Mouse (Mus musculus) adrenal gland, adult 2 months (tissue): ENCODE measurements around the gene Car12. TPM values are rescaled to one million over a fixed set of nuclear protein-coding genes. Genes with fewer than 3 reads are reported as not detected.

Source experiments
- DNase-seq: peaks from one replicate; pipeline ENCODE4 v3.0.0; 2021
- polyA plus RNA-seq: library from polyadenylated mRNA; depleted of rRNA; stranded (reverse); fragments of >200 nt; gene quantifications from 2 replicates; pipeline ENCODE4 v1.2.3, GENCODE M21; 2012
- total RNA-seq, 2 experiments: library from RNA; stranded (reverse); gene quantifications; 2 replicates each; pipeline ENCODE4 v1.2.3; 2021

The Car12 gene
- total and polyA plus RNA-seq, 3 experiments: 0.23 to 0.45 (median 0.42) TPM

DNA sequence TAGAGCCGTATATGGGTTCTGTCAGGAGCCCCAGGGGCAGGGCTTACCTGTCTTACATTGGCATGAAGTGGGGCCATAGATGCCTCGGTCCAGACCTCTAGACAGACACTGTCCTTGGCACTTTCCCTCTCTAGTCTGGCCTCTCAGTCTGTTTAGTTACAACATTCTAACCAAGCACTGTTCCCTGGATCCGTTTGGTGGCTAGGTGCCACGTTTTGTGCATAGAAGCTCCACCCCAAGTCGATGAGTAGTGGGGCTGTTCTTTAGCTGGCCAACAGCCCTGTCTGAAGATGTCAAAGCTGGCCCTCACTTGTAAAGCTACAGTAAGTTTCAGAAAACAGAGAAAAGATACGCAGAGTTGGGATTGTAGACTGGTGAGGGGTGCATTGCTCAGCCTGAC lies 2.9 kb upstream of the Car12 start:
- peak; percentile 25 for DNase-seq

GRCm38 (mm10) chr9:66714022-66714515 lies 583 bp downstream of the Car12 start:
- no peak for DNase-seq

GRCm38 (mm10) chr9:66715361-66715760 lies 1.9 kb downstream of the Car12 start:
- no peak for DNase-seq

- DNase-seq: no peak
These were observed 3.0 kb downstream of the Car12 start for GRCm38 (mm10) chr9:66716533-66716932.

- DNase-seq: no peak
These were observed 7.4 kb downstream of the Car12 start for GRCm38 (mm10) chr9:66720686-66721450.

DNA sequence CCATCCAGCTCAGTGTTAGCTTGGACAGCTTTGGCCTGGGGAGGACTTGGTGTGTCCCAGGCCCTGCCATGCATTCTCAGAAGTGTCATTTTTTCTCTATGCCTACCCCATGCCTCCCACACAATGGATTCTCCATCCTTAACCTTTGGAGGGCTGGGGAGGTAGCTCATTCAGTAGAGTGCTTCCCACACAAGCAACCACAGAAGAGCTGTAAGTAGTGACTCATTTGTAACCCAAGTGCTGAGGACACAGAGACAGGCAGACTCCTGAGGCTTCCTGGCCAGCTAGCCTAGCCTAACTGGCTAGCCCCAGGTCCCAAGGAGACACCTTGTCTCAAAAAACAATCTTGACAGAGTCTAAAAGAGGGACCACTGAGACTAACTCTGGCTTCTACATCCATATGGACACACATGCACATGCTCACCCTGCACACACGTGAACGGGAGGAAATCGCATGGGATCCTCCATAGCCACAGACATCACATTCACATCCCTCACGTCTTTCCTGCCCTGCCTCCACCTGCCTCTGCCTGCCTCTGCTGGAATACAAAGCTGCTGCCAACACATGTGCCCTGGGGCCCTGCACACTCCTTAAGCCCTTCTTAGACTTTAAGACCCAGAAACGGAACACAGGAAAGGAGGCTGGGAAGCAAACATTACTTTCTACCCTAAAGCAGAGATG lies 8.8 kb downstream of the Car12 start:
- no peak for DNase-seq

- no peak for DNase-seq
These were observed 9.4 kb downstream of the Car12 start for GRCm38 (mm10) chr9:66722869-66723272.

- no peak for DNase-seq
These were observed 12.1 kb downstream of the Car12 start for GRCm38 (mm10) chr9:66725591-66725990.

DNA sequence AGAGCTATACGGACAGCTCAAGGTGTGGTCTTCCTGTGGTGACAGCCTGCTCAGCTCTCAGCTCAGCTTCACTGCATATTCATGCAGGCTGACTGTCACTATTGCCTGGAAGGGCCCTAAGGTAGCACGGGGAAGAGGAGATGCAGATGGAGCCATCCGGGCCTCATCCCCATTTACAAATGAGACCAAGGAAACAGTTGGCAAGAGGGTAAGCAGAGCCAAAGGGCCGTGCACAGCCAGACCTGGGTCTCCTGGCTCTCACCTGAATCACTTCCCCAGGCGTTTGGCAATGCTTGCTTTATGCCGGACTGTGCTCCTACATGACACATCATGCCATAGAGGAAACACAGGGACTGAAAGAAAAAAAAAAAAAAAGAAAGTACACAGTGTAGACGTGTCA lies 13.8 kb downstream of the Car12 start:
- no peak for DNase-seq

DNA sequence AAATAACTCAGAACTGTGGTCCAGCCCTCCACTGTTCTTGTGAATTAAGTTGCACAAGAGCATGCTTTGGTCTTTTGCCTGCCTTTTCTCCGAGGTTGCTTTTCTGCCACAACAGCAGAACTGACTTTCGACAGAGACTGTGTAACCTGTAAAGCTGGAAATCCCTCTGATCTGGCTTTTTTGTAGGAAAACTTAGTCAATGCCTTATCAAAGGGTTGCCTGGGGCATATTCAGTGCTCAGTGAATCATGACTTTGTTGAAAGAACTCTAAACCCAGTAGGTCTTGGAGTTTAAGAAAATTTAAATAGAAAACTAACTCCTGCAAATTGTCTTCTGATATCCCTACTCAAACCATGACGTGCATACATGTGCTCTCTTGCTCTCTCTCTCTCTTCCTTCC lies 17.1 kb downstream of the Car12 start:
- DNase-seq: no peak

GRCm38 (mm10) chr9:66731284-66731683 lies 17.8 kb downstream of the Car12 start:
- no peak for DNase-seq

GRCm38 (mm10) chr9:66732791-66733691 lies 19.6 kb downstream of the Car12 start:
- no peak for DNase-seq

- DNase-seq: no peak
These were observed 21.1 kb downstream of the Car12 start for GRCm38 (mm10) chr9:66734568-66734967.

- DNase-seq: no peak
These were observed 21.6 kb downstream of the Car12 start for GRCm38 (mm10) chr9:66735122-66735521.

- DNase-seq: no peak
These were observed 22.5 kb downstream of the Car12 start for GRCm38 (mm10) chr9:66736016-66736415.

DNA sequence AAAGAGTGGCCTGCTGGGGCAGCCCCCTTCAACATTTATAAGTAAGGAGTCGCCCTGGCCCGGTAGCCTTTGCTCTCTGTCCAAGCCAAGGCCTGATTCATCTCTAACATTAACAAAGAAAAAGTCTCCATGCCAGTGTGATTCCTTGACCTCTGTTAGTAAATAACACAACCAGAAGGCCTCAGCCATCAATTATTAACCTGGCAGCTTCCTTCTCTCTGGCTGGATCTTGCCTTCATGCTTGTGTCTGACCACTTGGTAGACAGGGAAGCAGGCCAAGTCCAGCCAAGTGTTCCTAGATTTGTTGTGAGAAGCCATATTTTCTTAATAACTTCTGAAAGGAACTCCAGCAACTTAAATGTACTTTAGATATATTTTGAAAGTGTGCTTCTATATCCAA lies 23.1 kb downstream of the Car12 start:
- DNase-seq: peak; percentile 53

DNA sequence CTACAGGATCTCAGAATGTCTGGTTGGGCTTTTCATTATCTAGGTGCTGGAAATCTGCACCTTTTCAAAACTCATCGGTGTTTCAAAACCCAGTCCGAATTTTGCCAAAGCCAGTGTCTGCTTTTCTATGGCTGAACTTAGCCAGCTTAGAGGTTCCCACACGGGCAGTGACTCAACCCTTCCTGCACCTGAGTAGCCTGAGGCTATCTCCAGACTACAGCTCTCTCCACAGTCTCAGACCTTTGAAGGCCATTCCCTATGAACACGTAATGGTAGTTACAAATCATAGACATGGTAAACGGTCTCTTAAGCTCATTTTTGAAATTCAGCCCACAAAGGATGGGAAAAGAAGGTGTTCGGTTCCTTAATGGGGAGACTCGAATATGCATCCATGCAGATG lies 26.0 kb downstream of the Car12 start:
- no peak for DNase-seq

- no peak for DNase-seq
These were observed 31.0 kb downstream of the Car12 start for GRCm38 (mm10) chr9:66744531-66744930.

GRCm38 (mm10) chr9:66748390-66748789 lies 34.9 kb downstream of the Car12 start:
- DNase-seq: no peak

GRCm38 (mm10) chr9:66752849-66753248 lies 39.4 kb downstream of the Car12 start:
- DNase-seq: no peak

GRCm38 (mm10) chr9:66760991-66761390 lies 47.5 kb downstream of the Car12 start:
- DNase-seq: no peak

DNA sequence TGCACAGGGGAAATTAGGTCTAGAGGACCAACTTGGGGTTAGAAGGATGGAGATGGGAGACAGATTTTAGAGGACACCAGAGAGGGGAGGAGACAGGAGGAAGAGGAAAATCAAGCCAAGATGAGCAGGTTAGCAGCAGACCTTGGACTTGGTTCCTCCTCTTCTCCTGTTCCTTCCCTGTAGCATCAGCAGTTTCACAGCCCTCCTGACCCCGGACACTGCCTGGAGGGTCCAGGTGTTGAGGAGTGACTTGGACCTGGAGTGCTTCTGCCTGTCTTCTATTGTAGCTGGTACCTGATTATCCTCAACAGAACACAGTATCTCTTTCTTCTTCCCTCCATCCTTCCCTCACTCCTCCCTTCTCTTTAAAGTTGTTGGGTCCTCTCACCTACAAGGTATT lies 55.2 kb downstream of the Car12 start:
- no peak for DNase-seq
